Mouse (Mus musculus) frontal cortex, adult 2 months (tissue): ENCODE data around the gene 1190007I07Rik. TPM values are rescaled to one million over a fixed set of nuclear protein-coding genes. Genes with fewer than 3 reads are reported as not detected.

Source experiments
- DNase-seq, 2 experiments: peaks; one replicate each; pipeline ENCODE4 v3.0.0; 2022; ENCODE audit warnings: low spot score in 1 of 2; ENCODE audit errors: extremely low spot score in 1 of 2
- polyA plus RNA-seq: library from polyadenylated mRNA; depleted of rRNA; stranded (reverse); fragments of >200 nt; gene quantifications from 2 replicates; pipeline ENCODE4 v1.2.3, GENCODE M21; 2012; rRNA removed

1190007I07Rik gene
- polyA plus RNA-seq: 34.4 TPM in 2 replicates

DNA sequence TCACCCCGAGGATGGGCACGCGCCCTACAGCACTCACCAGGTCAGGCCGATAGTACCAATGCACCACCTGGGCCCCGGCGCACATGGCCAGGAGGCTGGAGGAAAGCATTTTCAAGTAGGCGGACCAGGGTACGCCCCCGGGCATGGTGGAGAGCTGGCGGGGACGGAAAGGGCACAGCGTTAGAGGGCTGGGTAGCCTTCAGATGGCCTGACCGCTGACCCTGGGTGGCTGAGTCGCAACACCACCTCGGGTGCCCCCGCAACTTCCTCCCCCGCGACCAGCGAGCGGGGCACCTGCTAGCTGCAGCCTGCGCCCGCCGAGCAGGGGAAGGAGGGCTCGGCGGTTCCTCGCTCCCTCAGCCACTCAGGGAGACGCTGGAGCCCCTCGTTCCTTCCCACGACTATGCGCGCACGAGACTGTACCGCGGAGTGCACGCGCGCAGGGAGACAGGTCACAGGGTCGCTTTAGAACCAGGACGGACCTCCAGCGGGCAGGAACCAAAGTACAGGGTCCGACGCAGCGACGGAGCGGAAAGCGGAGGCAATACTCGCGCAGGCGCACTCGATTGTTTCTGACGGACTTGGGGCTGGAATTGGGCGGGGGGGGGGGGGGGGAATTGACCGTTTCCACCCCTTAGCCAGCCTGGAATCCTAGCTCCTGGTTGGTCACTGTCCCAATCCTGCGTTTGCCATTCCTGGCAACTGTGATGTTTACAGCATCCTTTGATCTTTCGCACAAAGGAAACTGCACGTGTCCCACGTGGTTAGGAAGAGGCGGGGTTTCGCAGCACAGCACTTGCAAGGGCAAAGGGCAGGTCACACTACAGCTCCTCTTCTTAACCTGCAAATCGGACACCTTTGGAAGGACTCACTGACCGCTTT is at the start of gene 1190007I07Rik:
Gene 1190007I07Rik, minus strand, starts transcription at position 558 of the 882 bp plus-strand sequence.
- DNase-seq: peak in 1 of 2 experiments; percentile 89

DNA sequence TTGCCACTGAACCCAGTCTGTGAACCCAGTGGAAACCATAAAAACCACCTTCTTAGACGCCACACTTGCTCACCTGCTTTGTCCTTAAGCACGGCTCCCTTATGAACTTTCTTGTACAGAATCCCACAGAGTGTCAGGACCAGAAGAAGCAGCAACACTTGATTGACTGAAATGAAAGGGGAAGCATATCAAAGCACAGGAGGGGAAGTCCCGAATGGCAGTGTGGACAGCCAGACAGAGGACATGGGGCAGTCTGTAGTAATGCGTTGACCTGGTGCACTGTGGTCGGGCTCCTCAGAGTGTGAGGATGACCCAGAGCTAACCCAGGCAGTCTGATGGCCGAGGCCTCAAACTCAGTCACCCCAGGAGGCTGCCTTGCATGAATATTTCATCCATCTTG is 47.2 kb upstream of the 1190007I07Rik start:
- DNase-seq: no peak

DNA sequence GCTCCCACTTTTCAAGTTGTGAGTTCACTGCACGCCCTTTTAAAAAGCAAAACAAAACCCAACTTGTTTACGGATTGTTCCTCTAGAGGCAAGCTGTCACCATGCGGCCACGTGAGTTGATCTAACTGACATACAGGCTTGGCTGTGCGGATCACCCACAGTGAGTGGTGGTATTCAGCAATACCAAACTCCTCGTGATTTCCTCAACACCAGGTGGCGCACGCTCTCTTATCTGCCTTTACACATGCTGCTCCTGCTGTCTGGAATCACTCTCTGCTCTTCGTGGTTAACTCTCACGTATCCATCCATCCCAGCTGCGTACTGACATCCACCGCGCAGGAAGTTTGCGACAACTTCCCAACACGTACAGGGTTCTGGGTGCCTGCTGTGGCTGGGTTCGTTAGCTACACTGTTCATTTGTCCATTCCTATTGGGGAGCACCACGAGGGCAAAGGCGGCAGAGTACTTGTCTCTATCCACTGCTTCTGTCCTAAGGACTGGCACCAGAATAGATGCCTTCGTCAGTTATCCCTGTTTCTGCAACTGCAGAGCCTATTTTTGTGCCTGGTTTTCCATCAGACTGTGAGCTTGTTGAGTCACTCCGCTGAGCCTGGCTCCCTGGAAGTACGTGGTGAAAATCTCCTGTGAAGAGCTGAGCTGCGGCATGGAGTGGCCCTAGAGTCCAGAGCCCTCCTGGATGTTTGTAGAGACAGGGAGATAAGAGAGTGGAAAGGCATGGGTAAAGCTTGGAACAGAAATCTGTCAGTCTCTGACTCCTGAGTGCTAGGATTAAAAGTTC is 43.6 kb upstream of the 1190007I07Rik start:
- DNase-seq: peak; percentile 82 to 96

GRCm38 (mm10) chr10:82665951-82666350 is 42.9 kb upstream of the 1190007I07Rik start:
- DNase-seq: no peak

- DNase-seq: no peak
Measured at GRCm38 (mm10) chr10:82663289-82663688, 40.3 kb upstream of the 1190007I07Rik start.

- peak; percentile 33 to 70 for DNase-seq
Measured at GRCm38 (mm10) chr10:82662267-82662990, 39.4 kb upstream of the 1190007I07Rik start.

DNA sequence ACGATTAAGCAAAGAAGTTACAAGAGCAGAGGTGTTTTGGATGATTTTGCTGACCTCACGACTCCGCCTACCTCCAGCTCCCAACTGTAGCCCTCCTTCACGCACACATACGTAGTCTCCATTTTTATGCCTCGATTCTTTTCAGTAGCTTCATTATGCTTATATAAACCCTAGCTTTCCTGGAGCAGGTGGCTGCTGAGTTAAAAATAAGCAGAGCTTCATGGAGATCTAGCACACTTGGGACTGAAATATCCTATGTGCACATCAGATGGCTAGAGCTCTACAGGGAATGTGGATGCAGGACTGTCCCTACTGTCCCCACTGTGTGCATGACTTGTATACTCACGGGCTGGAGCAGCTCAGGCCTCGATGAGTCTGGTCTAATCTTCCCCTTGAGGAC is 38.8 kb upstream of the 1190007I07Rik start:
- DNase-seq: peak; percentile 79 to 87

GRCm38 (mm10) chr10:82654581-82654980 is 31.6 kb upstream of the 1190007I07Rik start:
- DNase-seq: no peak

DNA sequence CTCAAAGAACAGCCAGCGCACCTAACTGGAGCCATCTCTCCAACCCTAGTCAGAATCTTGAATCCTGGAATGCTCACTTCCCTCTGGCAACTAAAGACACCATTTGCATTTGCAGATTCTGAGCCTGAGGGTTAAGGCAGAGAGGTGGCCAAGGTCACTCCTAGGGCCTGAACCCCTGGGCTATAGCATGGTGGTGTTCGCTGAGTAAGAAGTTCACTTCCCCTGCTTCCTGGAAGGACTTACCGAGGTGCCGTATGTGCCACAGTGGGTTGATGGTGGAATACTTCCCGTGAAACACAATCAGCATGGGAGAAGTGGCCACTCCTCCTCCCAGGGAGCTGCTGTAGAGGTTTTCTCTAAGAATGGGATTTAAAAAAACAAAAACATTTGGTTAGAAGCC is 29.6 kb upstream of the 1190007I07Rik start:
- no peak for DNase-seq

- no peak for DNase-seq
Measured at GRCm38 (mm10) chr10:82651221-82651620, 28.2 kb upstream of the 1190007I07Rik start.

DNA sequence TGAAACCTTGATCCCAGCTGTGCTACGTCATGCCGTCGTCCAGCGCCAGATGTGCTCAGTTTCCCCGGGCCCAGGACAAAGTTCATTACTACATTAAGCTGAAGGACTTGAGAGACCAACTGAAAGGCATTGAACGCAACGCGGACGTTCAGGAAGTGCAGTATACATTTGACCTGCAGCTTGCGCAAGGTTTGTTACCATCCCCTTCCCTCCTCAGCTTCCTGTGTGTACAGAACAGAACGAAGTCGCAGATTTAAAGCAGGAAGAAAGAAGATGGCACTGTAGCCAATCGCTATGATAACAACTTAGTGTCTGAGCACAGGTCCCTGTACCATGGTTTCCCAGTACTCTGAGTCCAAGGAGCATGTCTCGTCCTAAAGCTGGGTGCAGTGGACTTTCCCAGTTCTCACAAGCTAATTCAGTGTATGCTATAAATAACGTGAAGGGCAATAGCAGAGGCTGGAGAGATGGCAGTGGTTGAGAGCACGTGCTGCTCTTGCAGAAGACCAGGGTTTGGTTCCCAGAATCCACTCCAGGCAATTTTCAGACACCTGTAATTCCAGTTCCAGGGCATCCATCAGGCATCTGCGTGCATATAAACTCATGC is 24.3 kb upstream of the 1190007I07Rik start:
- no peak for DNase-seq

GRCm38 (mm10) chr10:82646083-82646482 is 23.1 kb upstream of the 1190007I07Rik start:
- DNase-seq: peak in 1 of 2 experiments; percentile 42

- no peak for DNase-seq
Measured at GRCm38 (mm10) chr10:82641481-82641880, 18.5 kb upstream of the 1190007I07Rik start.

DNA sequence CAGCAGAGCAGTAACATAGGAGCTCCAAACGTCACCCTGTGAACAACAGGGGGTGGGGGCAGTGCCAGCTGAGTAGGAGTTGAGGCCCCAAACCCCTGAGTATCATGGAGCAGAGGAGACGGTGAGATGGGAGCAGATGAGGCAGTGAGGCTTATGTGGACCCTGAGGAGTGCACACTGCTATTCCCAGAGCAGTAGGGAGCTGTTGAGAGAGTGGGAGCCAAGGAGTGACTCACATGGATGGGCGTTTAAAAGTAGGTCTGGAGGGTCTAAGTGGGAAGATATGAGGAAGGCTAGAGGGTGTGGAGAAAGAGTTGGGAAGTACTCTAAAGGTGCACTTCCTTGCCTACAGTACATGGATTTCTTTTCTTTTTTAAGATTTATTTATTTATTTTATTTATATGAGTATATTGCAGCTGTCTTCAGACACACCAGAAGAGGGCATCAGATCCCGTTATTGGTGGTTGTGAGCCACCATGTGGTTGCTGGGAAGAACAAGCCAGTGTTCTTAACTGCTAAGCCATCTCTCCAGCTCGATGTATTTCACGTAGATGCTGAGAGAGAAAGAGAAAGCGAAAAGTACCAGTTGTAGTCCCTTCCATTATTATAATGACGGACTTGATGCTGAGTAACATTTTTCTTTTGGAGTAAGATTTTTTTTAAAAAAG is 16.1 kb upstream of the 1190007I07Rik start:
- peak in 1 of 2 experiments; percentile 44 for DNase-seq

- no peak for DNase-seq
Measured at GRCm38 (mm10) chr10:82636321-82636720, 13.3 kb upstream of the 1190007I07Rik start.

DNA sequence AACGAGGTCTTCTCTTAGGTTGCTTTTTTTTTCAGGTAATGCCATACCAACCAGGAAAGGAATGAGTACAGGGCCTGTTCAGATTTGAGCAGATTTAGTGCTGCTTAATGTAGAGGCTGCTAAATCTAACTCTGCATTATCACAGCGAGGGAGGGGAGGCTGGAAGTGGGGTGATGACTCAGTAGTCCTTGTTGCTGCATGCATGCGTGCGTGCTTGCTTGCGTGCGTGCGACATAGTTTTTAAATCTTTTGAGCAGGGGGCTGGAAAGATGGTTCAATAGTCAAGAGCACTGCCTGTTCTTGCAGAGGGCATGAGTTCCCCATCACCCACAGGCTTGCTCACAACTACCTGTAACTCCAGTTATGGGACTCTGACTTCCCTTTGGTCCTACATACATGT is 11.3 kb upstream of the 1190007I07Rik start:
- peak in 1 of 2 experiments; percentile 51 for DNase-seq

- no peak for DNase-seq
Measured at GRCm38 (mm10) chr10:82632496-82633280, 9.7 kb upstream of the 1190007I07Rik start.

DNA sequence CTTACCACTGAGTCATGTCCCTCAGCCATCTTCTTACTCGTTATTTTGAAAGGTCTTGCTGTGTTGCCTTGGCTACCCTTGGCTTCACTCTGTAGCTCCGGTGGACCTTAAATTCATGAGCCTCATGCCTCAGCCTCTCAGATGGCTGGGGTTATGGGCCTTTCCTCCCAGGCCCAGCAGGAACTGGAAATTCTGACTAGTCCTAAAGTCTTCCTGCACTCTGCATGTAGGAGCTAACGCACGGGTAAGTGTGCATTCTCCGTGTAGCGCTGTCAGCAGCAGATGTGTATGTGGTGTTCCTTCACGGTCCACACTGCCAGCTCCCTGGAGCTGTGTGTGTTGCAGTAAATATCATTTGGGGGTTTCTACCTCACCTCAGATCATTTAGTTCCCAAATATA is 8.1 kb upstream of the 1190007I07Rik start:
- no peak for DNase-seq

GRCm38 (mm10) chr10:82630497-82630896 is 7.5 kb upstream of the 1190007I07Rik start:
- DNase-seq: no peak
